Mouse (Mus musculus): ENCODE results near the gene Dnah9. TPM values are rescaled to one million over a fixed set of nuclear protein-coding genes. Genes with fewer than 3 reads are reported as not detected.

Gene Dnah9
- 0.07 TPM for polyA plus RNA-seq (2015; fragmentation: Illumina TruSeq; extraction: RNeasy Lipid Tissue Mini Kit (QIAGEN cat#74804); ENCODE audit: insufficient read depth, low read depth, low replicate concordance)

DNA sequence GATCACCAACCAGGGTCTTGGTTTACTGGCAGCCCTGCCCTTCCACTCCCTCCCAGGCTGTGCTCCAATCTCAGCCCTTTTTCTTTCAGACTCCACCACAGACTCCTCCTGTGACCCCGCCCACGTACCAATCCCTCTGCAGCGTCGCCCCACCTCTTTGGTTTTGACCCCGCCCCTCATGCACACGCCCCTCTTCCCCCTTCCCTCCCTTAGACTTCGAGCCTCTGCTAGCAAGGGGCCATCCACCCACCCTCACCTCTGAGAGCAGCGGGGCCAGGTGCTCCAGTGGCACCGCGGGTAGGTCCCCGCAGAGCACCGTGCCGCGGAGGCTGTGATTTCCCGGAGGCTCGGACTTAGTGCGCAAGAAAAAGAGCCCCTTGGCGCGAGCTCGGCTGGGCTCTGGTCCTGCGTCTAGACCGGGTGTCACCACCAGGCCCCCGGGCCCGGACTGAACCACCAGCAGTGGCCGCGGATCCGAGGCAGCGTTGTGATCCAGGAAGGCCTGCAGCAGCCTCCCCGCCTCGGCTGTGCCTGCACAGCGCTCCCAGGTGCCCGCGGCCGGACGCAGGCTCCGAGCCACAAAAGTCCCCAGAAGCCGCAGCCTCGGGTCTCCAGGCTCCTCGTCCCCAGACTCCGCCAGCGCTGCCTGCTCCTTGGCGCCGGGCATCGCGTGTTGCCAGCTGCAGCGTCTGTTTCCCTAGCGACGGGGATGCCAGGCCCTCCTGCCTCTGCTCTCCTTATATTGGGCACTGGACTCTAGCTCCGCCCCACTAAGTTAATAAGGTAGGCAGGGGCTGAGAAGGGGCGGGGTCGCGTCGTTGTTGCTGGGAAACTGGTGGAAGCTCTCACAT lies at the start of gene Dnah9:
Gene Dnah9 (minus strand): TSS at position 751 of the 851 bp plus-strand sequence.

DNA sequence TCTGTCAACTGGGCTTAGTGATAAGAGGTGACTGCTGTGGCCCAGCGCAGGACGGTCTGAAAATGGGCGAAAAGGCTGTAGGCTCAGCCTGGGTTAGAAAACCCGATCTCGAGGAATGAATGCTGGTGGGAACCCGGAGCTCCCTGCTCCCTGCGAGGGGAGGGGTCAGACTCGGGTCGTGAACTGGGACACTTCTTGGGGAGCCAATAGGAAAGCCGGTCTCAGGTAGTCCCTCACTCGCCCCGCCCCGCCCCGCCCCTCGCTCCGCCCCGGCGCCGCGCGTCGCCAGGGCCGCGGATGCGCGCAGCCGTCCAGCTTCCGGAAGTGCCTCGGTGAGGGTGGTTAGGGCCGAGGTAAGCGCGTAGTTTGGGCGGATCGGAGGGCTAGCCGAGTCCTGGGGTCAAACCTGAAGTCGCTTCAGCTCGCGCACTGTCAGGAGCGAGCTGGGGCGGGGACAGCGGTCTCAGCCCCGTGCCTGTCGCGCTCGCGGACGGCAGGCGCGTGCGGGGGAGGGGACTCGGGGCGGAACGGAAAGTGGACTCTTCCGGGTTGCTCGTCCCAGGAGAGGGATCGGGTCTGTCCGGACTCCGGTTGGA lies 361.3 kb downstream of the Dnah9 start, which contains the start of gene Zkscan6:
Gene Zkscan6 (plus strand): TSS at position 267 of the 596 bp plus-strand sequence.

DNA sequence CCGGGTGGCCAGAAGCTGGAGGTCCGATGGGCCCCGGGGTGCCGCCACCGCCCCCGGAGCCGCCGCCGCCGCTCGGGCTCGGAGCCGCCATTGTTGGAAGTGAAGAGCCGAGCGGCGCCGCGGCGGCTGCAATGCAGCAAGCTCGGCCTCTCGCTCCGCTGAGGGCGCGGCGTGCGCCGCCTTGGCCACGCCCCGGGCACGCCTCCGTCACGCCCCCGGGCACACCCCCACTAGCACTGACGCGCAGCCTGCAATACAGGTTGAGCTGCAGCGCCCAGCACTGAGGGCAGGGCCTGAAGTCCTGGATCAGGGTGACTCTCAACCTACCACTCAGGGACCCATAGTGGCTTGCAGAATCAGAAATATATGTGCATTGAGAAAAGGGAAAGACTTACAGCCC lies 380.2 kb downstream of the Dnah9 start, which contains the start of gene Map2k4:
Gene Map2k4 (minus strand): TSS at position 144 of the 400 bp plus-strand sequence.

